Mouse (Mus musculus) myocyte (in vitro differentiated cells): ENCODE results near the gene Nap1l1. TPM values are rescaled to one million over a fixed set of nuclear protein-coding genes. Genes with fewer than 3 reads are reported as not detected.

Source experiments
- H3K27me3 ChIP-seq: one replicate; pipeline ENCODE4 v1.6.1; 2011; ENCODE audit not compliant: control insufficient read depth, insufficient read depth, insufficient read length
- H3K36me3 ChIP-seq: one replicate; pipeline ENCODE4 v1.6.1; 2011; ENCODE audit not compliant: control insufficient read depth, insufficient read depth
- H3K4me2 ChIP-seq: one replicate; pipeline ENCODE4 v1.6.1; 2011; ENCODE audit warnings: low read depth, control low read depth
- H3K4me3 ChIP-seq: one replicate; pipeline ENCODE4 v1.5.1; 2011; ENCODE audit warnings: mild to moderate bottlenecking, control low read depth, moderate library complexity
- H3K79me2 ChIP-seq: one replicate; pipeline ENCODE4 v1.6.1; 2011; ENCODE audit not compliant: control insufficient read depth, insufficient read depth
- H3ac ChIP-seq: one replicate; pipeline ENCODE4 v1.6.1; 2011; ENCODE audit not compliant: control insufficient read depth, insufficient read length
- CEBPB ChIP-seq: IDR thresholded peaks from 2 replicates; pipeline ENCODE4 v1.6.1; 2011; ENCODE audit warnings: mild to moderate bottlenecking, moderate library complexity; ENCODE audit not compliant: poor library complexity, insufficient read depth, severe bottlenecking
- E2F4 ChIP-seq: IDR thresholded peaks from one replicate; pipeline ENCODE4 v1.6.1; 2011; ENCODE audit warnings: mild to moderate bottlenecking, control low read depth, moderate library complexity; ENCODE audit not compliant: insufficient read depth
- MAX ChIP-seq: IDR thresholded peaks from one replicate; pipeline ENCODE4 v1.6.1; 2011; ENCODE audit warnings: low read depth, mild to moderate bottlenecking, control low read depth
- MYOD1 ChIP-seq, 3 experiments: IDR thresholded peaks; one replicate each; pipeline ENCODE4 v1.6.1; 2011; ENCODE audit warnings: control low read depth in 2 of 3, low read depth in 2 of 3, mild to moderate bottlenecking in 2 of 3, moderate library complexity in 1 of 3; ENCODE audit not compliant: insufficient read length in 2 of 3, control insufficient read depth in 1 of 3
- MYOG ChIP-seq, 3 experiments: IDR thresholded peaks; one replicate each; pipeline ENCODE4 v1.6.1; 2011; ENCODE audit warnings: control low read depth in 2 of 3, low read depth in 2 of 3, mild to moderate bottlenecking in 2 of 3; ENCODE audit not compliant: insufficient read length in 2 of 3, control insufficient read depth in 1 of 3, insufficient read depth in 1 of 3
- POLR2A ChIP-seq: IDR thresholded peaks from one replicate; pipeline ENCODE4 v1.6.1; 2011; ENCODE audit warnings: low read depth, mild to moderate bottlenecking, control low read depth, moderate library complexity; ENCODE audit not compliant: insufficient read length
- POLR2AphosphoS2 ChIP-seq: IDR thresholded peaks from one replicate; pipeline ENCODE4 v1.6.1; 2011; ENCODE audit warnings: low read depth, control low read depth; ENCODE audit not compliant: insufficient read length
- REST ChIP-seq: IDR thresholded peaks from one replicate; pipeline ENCODE4 v1.6.1; 2011; ENCODE audit warnings: mild to moderate bottlenecking, control low read depth, moderate library complexity; ENCODE audit not compliant: insufficient read depth, insufficient read length
- SRF ChIP-seq: IDR thresholded peaks from one replicate; pipeline ENCODE4 v1.6.1; 2011; ENCODE audit warnings: low read depth; ENCODE audit not compliant: control insufficient read depth, insufficient read length
- TCF12 ChIP-seq: IDR thresholded peaks from one replicate; pipeline ENCODE4 v1.6.1; 2011; ENCODE audit warnings: mild to moderate bottlenecking, control low read depth; ENCODE audit not compliant: poor library complexity, insufficient read depth, severe bottlenecking
- TCF3 ChIP-seq: IDR thresholded peaks from one replicate; pipeline ENCODE4 v1.6.1; 2011; ENCODE audit warnings: low read depth, control low read depth; ENCODE audit not compliant: insufficient read length
- USF1 ChIP-seq: IDR thresholded peaks from one replicate; pipeline ENCODE4 v1.6.1; 2011; ENCODE audit warnings: low read depth, mild to moderate bottlenecking, control low read depth, moderate library complexity
- polyA plus RNA-seq: library from polyadenylated mRNA; unstranded; fragments of >200 nt; fragmentation: generic; extraction: Trizol; gene quantifications from one replicate; pipeline ENCODE4 v1.2.1, GENCODE M21; 2012; ENCODE audit warnings: missing spikeins

Gene Nap1l1
- polyA plus RNA-seq, 1 experiment: 130 TPM

GRCm38 (mm10) chr10:111539724-111540324, 66.8 kb downstream of the Nap1l1 start:
- TF ChIP-seq USF1 (no peak), MAX (no peak), SRF (no peak), MYOD1 (IDR thresholded peaks at IDR 0.05; ENCODE audit: control insufficient read depth in 1 of 3, insufficient read length in 2 of 3, low read depth in 2 of 3) (no peak), MYOG (IDR thresholded peaks at IDR 0.05; ENCODE audit: control insufficient read depth in 1 of 3, insufficient read depth in 1 of 3, insufficient read length in 2 of 3, low read depth in 2 of 3) (no peak)
- Histone ChIP-seq H3K36me3 (no peaks in the 10 kb centered on the region), H3K4me2 (peak overlapping the region; percentile 40), H3ac (no peak overlapping the region), H3K27me3 (no peaks in the 10 kb centered on the region), H3K79me2 (no peaks in the 10 kb centered on the region), H3K4me3 (no peak overlapping the region)

- Histone ChIP-seq H3K4me3 (no peak overlapping the region), H3K79me2 (no peaks in the 10 kb centered on the region), H3K27me3 (no peaks in the 10 kb centered on the region), H3ac (no peak overlapping the region), H3K4me2 (no peak overlapping the region), H3K36me3 (no peaks in the 10 kb centered on the region)
- TF ChIP-seq USF1 (no peak), MYOG (IDR thresholded peaks at IDR 0.05; ENCODE audit: control insufficient read depth in 1 of 3, insufficient read depth in 1 of 3, insufficient read length in 2 of 3, low read depth in 2 of 3) (no peak), MAX (no peak), POLR2AphosphoS2 (no peak), REST (no peak), MYOD1 (IDR thresholded peaks at IDR 0.05; ENCODE audit: control insufficient read depth in 1 of 3, insufficient read length in 2 of 3, low read depth in 2 of 3) (no peak), TCF3 (no peak), POLR2A (no peak), CEBPB (no peak), E2F4 (no peak), SRF (no peak), TCF12 (no peak)
These were observed 67.7 kb downstream of the Nap1l1 start for GRCm38 (mm10) chr10:111540678-111541077.

GRCm38 (mm10) chr10:111543106-111543505, 70.1 kb downstream of the Nap1l1 start:
- TF ChIP-seq POLR2AphosphoS2 (no peak), MYOD1 (IDR thresholded peaks at IDR 0.05; ENCODE audit: control insufficient read depth in 1 of 3, insufficient read length in 2 of 3, low read depth in 2 of 3) (no peak), TCF12 (no peak), E2F4 (no peak), MAX (no peak), MYOG (IDR thresholded peaks at IDR 0.05; ENCODE audit: control insufficient read depth in 1 of 3, insufficient read depth in 1 of 3, insufficient read length in 2 of 3, low read depth in 2 of 3) (no peak), REST (no peak), CEBPB (no peak), SRF (no peak), POLR2A (no peak), TCF3 (no peak), USF1 (no peak)
- Histone ChIP-seq H3K79me2 (no peaks in the 10 kb centered on the region), H3K36me3 (no peaks in the 10 kb centered on the region)

GRCm38 (mm10) chr10:111543781-111544260, 70.8 kb downstream of the Nap1l1 start:
- Histone ChIP-seq H3K4me3 (no peak overlapping the region), H3K36me3 (no peaks in the 10 kb centered on the region), H3K79me2 (no peaks in the 10 kb centered on the region), H3K4me2 (peak overlapping the region; percentile 79), H3K27me3 (no peaks in the 10 kb centered on the region), H3ac (no peak overlapping the region)
- TF ChIP-seq REST (no peak), MYOG (IDR thresholded peaks at IDR 0.05; ENCODE audit: control insufficient read depth in 1 of 3, insufficient read depth in 1 of 3, insufficient read length in 2 of 3, low read depth in 2 of 3) (no peak), TCF12 (no peak), MAX (no peak), SRF (peak; percentile 52), TCF3 (no peak), USF1 (no peak), MYOD1 (IDR thresholded peaks at IDR 0.05; ENCODE audit: control insufficient read depth in 1 of 3, insufficient read length in 2 of 3, low read depth in 2 of 3) (peak in 1 of 3 experiments; percentile 12), POLR2AphosphoS2 (no peak), E2F4 (no peak), POLR2A (peak; percentile 38), CEBPB (no peak)

More at GRCm38 (mm10) chr10:111543106-111543505, 70.1 kb downstream of the Nap1l1 start:
- Histone ChIP-seq H3ac (no peak overlapping the region), H3K4me3 (no peak overlapping the region), H3K4me2 (peak overlapping the region; percentile 79), H3K27me3 (no peaks in the 10 kb centered on the region)

- no peaks in the 10 kb centered on the region for H3K79me2 ChIP-seq
- H3K4me3 ChIP-seq: no peak overlapping the region
- H3K4me2 ChIP-seq: peak overlapping the region; percentile 79
- H3K27me3 ChIP-seq: no peaks in the 10 kb centered on the region
- H3K36me3 ChIP-seq: no peaks in the 10 kb centered on the region
- H3ac ChIP-seq: no peak overlapping the region
- no peak for TF ChIP-seq E2F4
- TF ChIP-seq REST: no peak
- TF ChIP-seq CEBPB: peak; percentile 80
- no peak for TF ChIP-seq MYOD1 (IDR thresholded peaks at IDR 0.05; ENCODE audit: control insufficient read depth in 1 of 3, insufficient read length in 2 of 3, low read depth in 2 of 3)
- TF ChIP-seq POLR2AphosphoS2: no peak
These were observed 71.3 kb downstream of the Nap1l1 start for GRCm38 (mm10) chr10:111544311-111544710.
